Mouse (Mus musculus): Measurements from ENCODE around the gene AU041133. TPM values are rescaled to one million over a fixed set of nuclear protein-coding genes. Genes with fewer than 3 reads are reported as not detected.

AU041133 gene
- polyA plus RNA-seq, 1 experiment from 2014 or later: 5.0 TPM

GRCm38 (mm10) chr10:82170808-82171207 is 43.0 kb downstream of the AU041133 start:
- H3K27me3 ChIP-seq (ENCODE audit: control insufficient read depth, insufficient read depth, low read length): no peaks in the 10 kb centered on the region
- H3K9ac ChIP-seq (ENCODE audit: low read length): no peak overlapping the region
- no peak overlapping the region for H3K27ac ChIP-seq (ENCODE audit: low read depth, low read length)
- H3K4me2 ChIP-seq (ENCODE audit: low read depth): no peak overlapping the region
- H3K9me3 ChIP-seq (ENCODE audit: control insufficient read depth, low read length): no peaks in the 10 kb centered on the region; the same call in 1 of the 2 replicates
- DNase-seq (ENCODE audit: low spot score) (peak; percentile 13), ATAC-seq (ENCODE audit: insufficient read depth, low FRiP score, low TSS enrichment) (no peak)
- H3K36me3 ChIP-seq (ENCODE audit: control insufficient read depth, insufficient read depth, low read length): no peaks in the 10 kb centered on the region
- WGBS: 48% methylated on average over 2 of the region's 2 CpGs
- no peak overlapping the region for H3K4me3 ChIP-seq (ENCODE audit: low read depth, low read length)
- H3K4me1 ChIP-seq (ENCODE audit: control insufficient read depth, insufficient read depth, low read length): no peaks in the 10 kb centered on the region

GRCm38 (mm10) chr10:82178257-82179064 is 50.6 kb downstream of the AU041133 start:
- H3K4me3 ChIP-seq (ENCODE audit: low read depth, low read length): peak overlapping the region; percentile 53
- peak overlapping the region; percentile 71 for H3K9ac ChIP-seq (ENCODE audit: low read length)
- ATAC-seq (ENCODE audit: insufficient read depth, low FRiP score, low TSS enrichment) (peak; percentile 99), DNase-seq (ENCODE audit: low spot score) (peak; percentile 92)
- H3K4me2 ChIP-seq (ENCODE audit: low read depth): peak overlapping the region; percentile 60
- peak overlapping the region; percentile 89 for H3K27ac ChIP-seq (ENCODE audit: low read depth, low read length)
- no peaks in the 10 kb centered on the region for H3K9me3 ChIP-seq (ENCODE audit: control insufficient read depth, low read length)
- no peaks in the 10 kb centered on the region for H3K36me3 ChIP-seq (ENCODE audit: control insufficient read depth, insufficient read depth, low read length)
- H3K4me1 ChIP-seq (ENCODE audit: control insufficient read depth, insufficient read depth, low read length): no peaks in the 10 kb centered on the region
- WGBS: 9% methylated on average over 47 of the region's 47 CpGs
- no peaks in the 10 kb centered on the region for H3K27me3 ChIP-seq (ENCODE audit: control insufficient read depth, insufficient read depth, low read length)

Other genes starting within 250 kb of the AU041133 start
- 4.1 and 4.7 TPM in 2 replicates for gene Zfp781, start 197.5 kb upstream of the AU041133 start, polyA plus RNA-seq (2014; fragmentation: Nextera tagmentation; extraction: Ambion mirVana)
- 9.8 and 15.0 TPM in 2 replicates for gene Zfp873, start 79.9 kb upstream of the AU041133 start, polyA plus RNA-seq (2014; fragmentation: Nextera tagmentation; extraction: Ambion mirVana)
- gene BC024063, start 44.7 kb upstream of the AU041133 start, polyA plus RNA-seq (2014; fragmentation: Nextera tagmentation; extraction: Ambion mirVana): 6.0 and 7.4 TPM in 2 replicates
- gene Zfp938, start 113.3 kb downstream of the AU041133 start, polyA plus RNA-seq (2014; fragmentation: Nextera tagmentation; extraction: Ambion mirVana): 15.7 and 19.0 TPM in 2 replicates
- gene 4932415D10Rik, start 188.6 kb downstream of the AU041133 start, polyA plus RNA-seq (2014; fragmentation: Nextera tagmentation; extraction: Ambion mirVana): not detected in 2 replicates
- 7.8 and 9.8 TPM in 2 replicates for gene Gm4924, start 226.2 kb downstream of the AU041133 start, polyA plus RNA-seq (2014; fragmentation: Nextera tagmentation; extraction: Ambion mirVana)